Mouse (Mus musculus): Measurements from ENCODE around the gene Omg. TPM values are rescaled to one million over a fixed set of nuclear protein-coding genes. Genes with fewer than 3 reads are reported as not detected.

Gene Omg
- total RNA-seq (2021): 10 to 100 TPM; 77.1 to 86.3 TPM
- long read RNA-seq, experiment 1, transcript Omg-201 (2 exons, 2,228 nt): major isoform, 39 of 42 reads
- long read RNA-seq, experiment 1, partial matches to known transcripts: 0 of 42 reads
- long read RNA-seq, experiment 1, other reads (novel, unspliced or antisense): 3 of 42 reads
- long read RNA-seq, experiment 2, transcript Omg-201 (2 exons, 2,228 nt): major isoform, 43 of 48 reads
- long read RNA-seq, experiment 2, partial matches to known transcripts: 5 of 48 reads
- long read RNA-seq, experiment 2, other reads (novel, unspliced or antisense): 0 of 48 reads

DNA sequence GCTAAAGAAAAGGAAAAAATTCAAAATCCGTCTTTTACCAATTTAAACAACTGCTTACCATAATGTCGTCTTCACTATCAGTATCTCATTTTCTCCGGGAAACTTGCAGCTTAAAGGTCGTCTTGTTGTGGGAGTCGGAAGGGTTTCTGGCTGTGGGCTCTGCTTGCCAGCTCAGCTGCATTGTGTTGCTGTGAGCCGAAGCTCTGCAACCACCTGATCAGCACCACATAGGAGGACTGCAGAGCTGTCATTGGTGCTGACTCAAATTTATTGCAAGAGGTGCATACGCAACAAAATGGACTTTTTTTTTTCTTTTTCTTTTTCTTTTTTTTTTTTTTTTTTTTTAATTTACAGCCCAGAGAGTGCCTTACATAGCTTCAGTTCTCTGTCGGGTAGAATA is at the start of gene Omg:
Gene Omg (minus strand): TSS at position 240 of the 400 bp plus-strand sequence.
- DNase-seq (ENCODE audit: low spot score in 2 of 2): peak; percentile 41 to 74

DNA sequence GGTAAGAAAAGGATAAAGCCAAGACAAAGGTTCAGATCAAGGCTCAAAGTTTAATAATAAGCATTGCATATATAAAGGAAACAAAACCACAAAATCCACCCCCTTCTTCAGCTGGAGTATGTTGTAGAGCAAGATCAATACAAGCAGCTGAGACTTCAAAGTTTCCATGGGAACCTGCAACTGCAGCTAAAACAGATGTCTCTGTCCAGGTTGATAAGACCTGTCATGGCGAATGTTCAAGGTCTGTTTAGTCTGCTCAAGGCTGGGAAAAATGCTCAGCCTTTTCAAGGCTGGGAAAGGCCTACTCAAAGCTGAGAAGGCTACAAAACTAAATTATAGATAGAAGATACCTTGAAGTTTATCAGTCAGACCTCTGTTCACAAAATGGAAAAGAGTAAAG is 48.7 kb upstream of the Omg start:
- DNase-seq (ENCODE audit: low spot score in 2 of 2): no peak

- no peak for DNase-seq (ENCODE audit: low spot score in 2 of 2)
Observed at GRCm38 (mm10) chr11:79536293-79536692, 32.4 kb upstream of the Omg start.

DNA sequence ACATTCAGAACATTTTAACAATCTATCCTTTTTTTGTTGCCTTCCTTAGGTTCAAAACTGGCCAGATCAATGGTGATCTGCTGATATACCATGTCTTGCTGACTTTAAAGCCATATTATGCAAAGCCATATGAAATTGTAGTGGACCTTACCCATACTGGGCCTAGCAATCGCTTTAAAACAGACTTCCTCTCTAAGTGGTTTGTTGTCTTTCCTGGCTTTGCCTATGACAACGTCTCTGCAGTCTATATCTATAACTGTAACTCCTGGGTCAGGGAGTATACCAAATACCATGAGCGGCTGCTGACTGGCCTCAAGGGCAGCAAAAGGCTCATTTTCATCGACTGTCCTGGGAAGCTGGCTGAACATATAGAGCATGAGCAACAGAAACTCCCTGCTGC is 31.7 kb upstream of the Omg start:
- no peak for DNase-seq (ENCODE audit: low spot score in 2 of 2)

DNA sequence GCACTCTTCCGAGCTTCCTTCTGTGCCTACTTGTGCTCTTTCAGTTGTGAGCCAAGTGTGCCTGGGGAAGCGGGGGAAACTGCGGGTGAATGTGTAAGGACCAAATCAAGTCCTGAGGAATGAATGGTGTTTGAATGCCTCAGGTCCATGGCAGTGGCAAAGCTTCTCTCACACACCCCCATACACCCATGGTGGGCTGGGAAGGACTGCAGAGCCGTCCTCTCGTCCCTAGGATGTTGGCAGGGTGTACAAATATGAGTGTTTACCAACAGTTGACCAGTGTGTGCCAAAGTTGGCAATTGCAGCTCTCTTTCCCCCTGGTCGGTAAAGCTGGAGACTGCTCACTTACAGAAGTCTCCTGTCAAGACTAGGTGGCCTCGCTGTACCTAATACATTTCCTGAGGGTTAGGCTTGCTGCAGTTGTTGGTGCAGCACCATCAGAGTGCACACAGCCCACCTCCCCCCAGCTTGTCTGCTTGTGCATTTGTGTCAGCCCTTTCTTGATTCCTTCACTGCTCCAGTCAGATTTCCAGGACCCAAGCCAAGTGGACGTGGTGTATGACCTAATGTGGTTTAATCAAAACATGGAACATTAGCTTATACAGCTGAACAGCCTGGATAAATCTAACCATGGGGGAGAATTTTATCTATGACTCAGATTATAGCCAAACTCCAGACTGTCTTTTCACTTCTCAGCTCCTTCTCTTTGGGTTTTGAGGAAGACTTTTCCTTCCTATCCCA is 30.2 kb upstream of the Omg start:
- peak in 1 of 2 experiments; percentile 49 for DNase-seq (ENCODE audit: low spot score in 2 of 2)

GRCm38 (mm10) chr11:79533311-79533710 is 29.4 kb upstream of the Omg start:
- DNase-seq (ENCODE audit: low spot score in 2 of 2): no peak

DNA sequence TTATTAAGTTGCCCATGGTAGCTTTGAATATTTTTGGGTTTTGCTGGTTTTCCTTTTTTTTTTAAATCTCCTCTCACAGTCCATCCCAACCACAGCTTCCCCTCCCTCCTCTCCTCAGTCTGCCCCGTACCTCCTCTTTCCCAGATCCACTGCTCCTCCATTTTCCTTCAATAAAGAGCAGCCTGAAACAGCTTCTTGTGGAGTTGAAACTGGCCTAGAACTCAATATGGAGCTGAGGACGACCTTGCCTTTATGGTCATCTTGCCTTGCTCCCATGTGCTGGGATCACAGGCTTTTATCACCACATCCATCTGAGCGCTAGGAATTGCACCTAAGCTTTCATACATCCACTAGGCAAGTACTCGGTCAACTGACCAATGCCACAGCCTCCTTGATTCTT is 27.6 kb upstream of the Omg start:
- no peak for DNase-seq (ENCODE audit: low spot score in 2 of 2)

DNA sequence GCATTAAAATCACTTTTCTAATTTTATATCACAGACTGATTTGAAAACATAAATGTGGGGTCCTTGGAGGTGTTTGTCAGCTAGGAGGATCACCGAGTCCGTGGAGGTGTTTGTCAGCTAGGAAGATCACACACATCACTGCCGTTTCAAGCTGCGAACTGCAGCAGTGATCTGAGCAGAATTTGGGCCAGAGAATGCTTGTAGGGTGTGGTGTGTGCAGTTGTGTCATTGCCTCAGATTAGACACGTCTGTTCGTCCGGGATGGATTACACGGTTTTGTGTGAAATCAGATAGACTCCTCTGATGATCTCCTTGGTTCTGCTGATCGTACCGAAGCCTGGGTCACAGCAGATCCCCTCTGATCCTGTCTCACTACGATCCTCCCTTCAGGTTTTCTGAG is 26.9 kb upstream of the Omg start:
- no peak for DNase-seq (ENCODE audit: low spot score in 2 of 2)

- DNase-seq (ENCODE audit: low spot score in 2 of 2): no peak
Observed at GRCm38 (mm10) chr11:79530333-79530761, 26.5 kb upstream of the Omg start, which contains the start of the genes Evi2 and Evi2a. Evi2 (minus strand) TSS chr11:79530589. Evi2a (minus strand) TSS chr11:79530609.

DNA sequence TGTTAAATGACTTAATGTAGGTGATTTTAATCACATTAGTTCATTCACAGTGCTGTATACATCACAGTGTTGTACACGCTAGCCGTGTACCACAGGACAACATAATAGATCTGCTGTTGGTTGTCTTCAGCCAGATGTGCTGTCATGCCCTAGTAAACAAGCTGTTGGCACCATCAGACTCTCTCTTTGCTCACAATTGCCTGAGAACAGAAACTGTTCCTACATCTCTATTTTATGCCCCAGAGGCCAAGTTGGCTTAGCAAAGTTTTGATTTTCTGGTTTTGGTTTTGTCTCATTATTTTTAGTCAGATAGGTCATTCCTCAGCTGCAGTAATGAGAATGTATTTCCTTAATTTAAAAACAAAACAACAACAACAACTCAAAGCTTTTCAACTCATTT is 25.9 kb upstream of the Omg start:
- DNase-seq (ENCODE audit: low spot score in 2 of 2): no peak

- no peak for DNase-seq (ENCODE audit: low spot score in 2 of 2)
Observed at GRCm38 (mm10) chr11:79529226-79529625, 25.3 kb upstream of the Omg start.

DNA sequence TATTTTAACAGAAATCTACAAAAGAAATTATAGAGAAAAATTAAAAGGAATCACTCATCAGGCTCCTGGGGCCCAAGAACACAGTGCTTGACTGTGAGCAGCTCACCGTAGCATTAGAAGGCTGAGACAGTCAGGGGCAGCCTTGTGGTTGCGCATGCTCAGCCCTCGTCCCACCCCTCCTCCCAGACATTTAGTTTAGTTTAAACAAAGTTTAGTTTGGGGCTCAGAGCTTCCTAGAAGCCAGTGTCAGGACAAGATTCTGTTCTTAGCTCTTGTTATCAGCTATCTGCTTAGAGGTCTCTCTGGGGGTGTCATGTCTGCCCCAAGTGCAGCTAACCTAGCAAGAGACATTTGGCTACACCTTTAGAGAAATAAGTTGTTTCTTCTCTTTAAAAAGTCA is 24.7 kb upstream of the Omg start:
- no peak for DNase-seq (ENCODE audit: low spot score in 2 of 2)

DNA sequence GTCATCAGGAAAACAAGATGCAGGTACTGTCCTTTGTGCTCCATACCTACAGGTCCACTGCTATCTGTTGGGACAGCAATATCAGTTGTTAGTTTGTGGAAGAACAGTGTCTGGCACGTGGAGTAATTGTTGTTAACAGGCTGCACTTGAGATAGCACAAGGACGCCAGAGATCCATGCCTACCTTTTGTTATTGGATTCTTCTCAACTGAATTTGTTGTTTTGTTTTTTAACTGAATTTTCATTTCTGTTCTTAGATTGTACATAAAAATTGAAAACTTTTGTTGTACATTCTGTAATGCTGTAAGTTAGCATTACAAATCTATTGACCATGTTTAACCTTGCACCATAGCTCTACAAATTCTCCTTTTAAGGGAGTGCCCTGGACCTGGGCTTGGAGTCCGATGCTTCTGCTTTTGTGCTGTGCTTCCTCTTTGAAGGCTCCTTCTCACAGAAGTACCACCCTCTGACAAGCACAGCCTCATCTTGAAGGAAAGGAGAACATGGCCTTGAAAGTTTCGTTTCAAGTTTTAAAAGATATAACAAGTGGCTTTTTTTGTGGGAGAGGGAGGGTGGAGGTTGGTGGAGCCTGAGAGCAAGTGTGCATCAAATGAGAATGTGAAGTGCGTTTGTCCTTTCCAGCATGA is 24.0 kb upstream of the Omg start:
- DNase-seq (ENCODE audit: low spot score in 2 of 2): no peak

DNA sequence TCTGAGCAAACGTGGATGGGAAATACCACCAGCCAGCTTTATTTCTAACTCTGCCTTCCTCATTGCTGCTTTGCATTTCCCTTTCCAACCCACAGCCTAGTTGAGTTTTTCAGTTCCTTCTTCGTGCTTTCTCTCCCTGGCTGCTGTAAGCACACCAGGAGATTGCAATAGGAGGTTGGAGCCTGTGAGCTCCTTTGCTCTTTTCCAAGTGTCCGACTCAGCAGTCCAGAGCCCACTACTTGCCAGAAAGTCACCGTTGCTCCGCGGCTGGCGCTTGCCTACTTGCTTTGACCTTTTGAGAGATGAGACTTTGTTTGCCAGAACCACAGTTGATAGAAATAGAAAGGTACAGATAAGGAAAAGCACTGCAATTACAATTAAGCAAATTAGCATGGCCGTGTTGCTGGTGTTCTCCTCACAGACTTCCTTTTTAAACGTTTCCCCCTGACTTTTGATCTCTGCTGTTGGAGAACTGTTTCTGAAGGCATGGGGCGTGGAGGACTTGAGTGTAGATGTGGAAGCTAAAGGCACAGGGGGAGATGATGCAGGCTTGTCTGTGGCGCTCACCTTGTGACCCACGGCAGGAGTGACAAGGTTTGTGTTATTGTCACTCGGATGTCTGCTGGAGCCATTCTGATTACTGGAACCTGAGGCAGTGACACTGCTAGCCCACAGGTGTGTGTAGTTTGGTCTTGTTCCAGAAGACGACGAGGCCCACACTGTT is 23.3 kb upstream of the Omg start:
- peak in 1 of 2 experiments; percentile 8 for DNase-seq (ENCODE audit: low spot score in 2 of 2)

GRCm38 (mm10) chr11:79526549-79526948 is 22.7 kb upstream of the Omg start:
- no peak for DNase-seq (ENCODE audit: low spot score in 2 of 2)

GRCm38 (mm10) chr11:79524310-79524575 is 20.4 kb upstream of the Omg start:
- no peak for DNase-seq (ENCODE audit: low spot score in 2 of 2)

GRCm38 (mm10) chr11:79523560-79524309 is 19.9 kb upstream of the Omg start, which contains the start of gene Evi2b:
Evi2b (minus strand) TSS chr11:79523762.
- DNase-seq (ENCODE audit: low spot score in 2 of 2): no peak

- DNase-seq (ENCODE audit: low spot score in 2 of 2): no peak
Observed at GRCm38 (mm10) chr11:79522944-79523343, 19.1 kb upstream of the Omg start.

- no peak for DNase-seq (ENCODE audit: low spot score in 2 of 2)
Observed at GRCm38 (mm10) chr11:79521930-79522329, 18.0 kb upstream of the Omg start.

- DNase-seq (ENCODE audit: low spot score in 2 of 2): no peak
Observed at GRCm38 (mm10) chr11:79520772-79521171, 16.9 kb upstream of the Omg start.

GRCm38 (mm10) chr11:79519878-79520291 is 16.0 kb upstream of the Omg start:
- DNase-seq (ENCODE audit: low spot score in 2 of 2): no peak

Data from layer of hippocampus, postnatal 14 days (tissue).